Mouse (Mus musculus) MEL-GATA-1-ER (cell line): ENCODE data around the gene Rock2.

Experiments
- DNase-seq: peaks from one replicate; pipeline ENCODE4 v3.0.0-alpha.2; 2012; ENCODE audit warnings: low read depth; ENCODE audit errors: extremely low read depth

The Rock2 gene

GRCm38 (mm10) chr12:16996886-16997462 is 102.3 kb downstream of the Rock2 start:
- DNase-seq, result no peak

- DNase-seq, result no peak
Observed at GRCm38 (mm10) chr12:16999146-16999545, 104.5 kb downstream of the Rock2 start.

- peak; percentile 76 for DNase-seq
Observed at GRCm38 (mm10) chr12:16999739-17000497, 105.2 kb downstream of the Rock2 start, which contains the start of gene Pqlc3. Gene Pqlc3, minus strand, starts transcription at chr12:17000408.

GRCm38 (mm10) chr12:17000628-17001027 is 105.9 kb downstream of the Rock2 start:
- no peak for DNase-seq

GRCm38 (mm10) chr12:17001211-17001610 is 106.5 kb downstream of the Rock2 start:
- no peak for DNase-seq

- no peak for DNase-seq
Observed at GRCm38 (mm10) chr12:17009466-17009865, 114.8 kb downstream of the Rock2 start.

GRCm38 (mm10) chr12:17011100-17011870 is 116.6 kb downstream of the Rock2 start, which contains the start of gene 2410004P03Rik:
Gene 2410004P03Rik, minus strand, starts transcription at chr12:17011727.
- no peak for DNase-seq

- DNase-seq, result no peak
Observed at GRCm38 (mm10) chr12:17012067-17012899, 117.6 kb downstream of the Rock2 start.

- DNase-seq, result no peak
Observed at GRCm38 (mm10) chr12:17015711-17016110, 121.0 kb downstream of the Rock2 start.

- no peak for DNase-seq
Observed at GRCm38 (mm10) chr12:17018468-17018867, 123.8 kb downstream of the Rock2 start.

- DNase-seq, result peak; percentile 70
Observed at GRCm38 (mm10) chr12:17021125-17021524, 126.4 kb downstream of the Rock2 start.

- no peak for DNase-seq
Observed at GRCm38 (mm10) chr12:17022145-17022544, 127.5 kb downstream of the Rock2 start.

GRCm38 (mm10) chr12:17024554-17025110 is 129.9 kb downstream of the Rock2 start:
- no peak for DNase-seq

- DNase-seq, result peak; percentile 68
Observed at GRCm38 (mm10) chr12:17032694-17033463, 138.2 kb downstream of the Rock2 start.

GRCm38 (mm10) chr12:17033464-17033841 is 138.8 kb downstream of the Rock2 start:
- peak; percentile 92 for DNase-seq

- DNase-seq, result peak; percentile 52
Observed at GRCm38 (mm10) chr12:17034671-17035070, 140.0 kb downstream of the Rock2 start.

- DNase-seq, result peak; percentile 78
Observed at GRCm38 (mm10) chr12:17035128-17035527, 140.4 kb downstream of the Rock2 start.

- no peak for DNase-seq
Observed at GRCm38 (mm10) chr12:17036532-17036931, 141.8 kb downstream of the Rock2 start.

GRCm38 (mm10) chr12:17037053-17037610 is 142.4 kb downstream of the Rock2 start:
- DNase-seq, result no peak
